Mouse (Mus musculus): Measurements from ENCODE around the gene Dbx2.

- no peak for TF ChIP-seq CTCF (IDR thresholded peaks at IDR 0.05; ENCODE audit: low read depth)
- no peak for TF ChIP-seq EP300 (optimal IDR thresholded peaks at IDR 0.05)
These were observed 46.4 kb upstream of the Dbx2 start for GRCm38 (mm10) chr15:95702206-95702605.
